Mouse (Mus musculus): Measurements from ENCODE around the gene Nvl. TPM values are rescaled to one million over a fixed set of nuclear protein-coding genes. Genes with fewer than 3 reads are reported as not detected.

The Nvl gene
- polyA plus RNA-seq, 1 experiment = 8.6 TPM

DNA sequence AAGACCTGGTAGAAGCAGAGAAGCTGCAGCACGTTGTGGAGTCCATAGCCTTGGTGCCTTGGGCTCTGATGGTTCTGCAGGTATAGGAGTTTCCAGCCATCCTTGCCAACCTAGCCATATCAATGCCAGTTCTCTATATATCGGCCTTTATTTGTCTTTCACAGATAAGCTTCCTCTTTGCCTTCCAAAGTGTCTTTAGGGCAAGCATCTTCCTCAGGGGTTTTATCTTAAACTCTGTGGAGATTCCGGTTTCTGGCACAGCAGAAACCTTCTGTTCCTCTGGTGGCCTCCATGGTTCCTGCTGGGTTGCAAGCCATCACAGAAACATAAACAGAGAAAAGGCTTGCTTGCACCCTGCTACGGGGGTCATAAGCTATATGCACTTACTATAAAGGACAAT lies 91.1 kb downstream of the Nvl start:
- Histone ChIP-seq H3K4me1 (ENCODE audit: control insufficient read depth, insufficient read depth, insufficient read length) (no peaks in the 10 kb centered on the region), H3K36me3 (ENCODE audit: control insufficient read depth, insufficient read depth, low read length) (no peaks in the 10 kb centered on the region), H3K4me3 (ENCODE audit: extremely low read depth, insufficient read depth, insufficient read length) (no peak overlapping the region), H3K27ac (ENCODE audit: insufficient read depth, low read length) (no peak overlapping the region), H3K27me3 (ENCODE audit: control insufficient read depth, insufficient read depth, low read length) (no peaks in the 10 kb centered on the region)
- DNase-seq (ENCODE audit: low read depth in 1 of 2, low spot score in 2 of 2) = no peak
- WGBS = 82% methylated on average over 4 of the region's 4 CpGs
- TF ChIP-seq CTCF (IDR thresholded peaks at IDR 0.05; ENCODE audit: extremely low read depth, insufficient read depth, insufficient read length, insufficient replicate concordance) = no peak
- no peak for TF ChIP-seq POLR2A (IDR thresholded peaks at IDR 0.05; ENCODE audit: low read depth, low read length)

DNA sequence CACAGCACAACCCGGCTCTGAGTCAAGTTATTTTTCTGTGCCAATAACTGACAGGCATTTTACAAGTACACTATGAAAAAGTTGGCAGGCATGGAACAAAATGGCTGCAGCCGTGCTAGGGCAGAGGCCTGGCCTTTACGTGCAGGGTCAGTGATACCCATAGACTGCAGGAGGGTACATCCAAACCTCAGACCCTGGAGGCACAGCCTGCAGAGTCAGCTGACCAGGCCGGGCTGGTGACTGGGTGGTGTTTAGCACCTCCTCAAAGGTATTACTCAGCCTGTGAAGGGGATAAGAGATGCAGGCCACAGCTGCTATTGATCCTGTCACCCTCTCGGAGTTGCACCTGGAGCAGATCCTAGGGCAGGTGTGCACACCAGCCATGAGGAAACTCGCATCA lies 93.1 kb downstream of the Nvl start, which contains the start of gene 9130409I23Rik:
Gene 9130409I23Rik (plus strand): TSS at position 301 of the 400 bp plus-strand sequence.
- no peak for DNase-seq (ENCODE audit: low read depth in 1 of 2, low spot score in 2 of 2)
- H3K4me3 ChIP-seq (ENCODE audit: extremely low read depth, insufficient read depth, insufficient read length) = no peak within 1 kb of the TSS
- WGBS = 89% methylated on average over 6 of the region's 6 CpGs
- H3K36me3 ChIP-seq (ENCODE audit: control insufficient read depth, insufficient read depth, low read length) = no peaks in the 10 kb centered on the region
- TF ChIP-seq POLR2A (IDR thresholded peaks at IDR 0.05; ENCODE audit: low read depth, low read length) (no peak), CTCF (IDR thresholded peaks at IDR 0.05; ENCODE audit: extremely low read depth, insufficient read depth, insufficient read length, insufficient replicate concordance) (no peak)
- H3K27me3 ChIP-seq (ENCODE audit: control insufficient read depth, insufficient read depth, low read length) = no peaks in the 10 kb centered on the region
- H3K4me1 ChIP-seq (ENCODE audit: control insufficient read depth, insufficient read depth, insufficient read length) = no peaks in the 10 kb centered on the region
- H3K27ac ChIP-seq (ENCODE audit: insufficient read depth, low read length) = no peak within 1 kb of the TSS

DNA sequence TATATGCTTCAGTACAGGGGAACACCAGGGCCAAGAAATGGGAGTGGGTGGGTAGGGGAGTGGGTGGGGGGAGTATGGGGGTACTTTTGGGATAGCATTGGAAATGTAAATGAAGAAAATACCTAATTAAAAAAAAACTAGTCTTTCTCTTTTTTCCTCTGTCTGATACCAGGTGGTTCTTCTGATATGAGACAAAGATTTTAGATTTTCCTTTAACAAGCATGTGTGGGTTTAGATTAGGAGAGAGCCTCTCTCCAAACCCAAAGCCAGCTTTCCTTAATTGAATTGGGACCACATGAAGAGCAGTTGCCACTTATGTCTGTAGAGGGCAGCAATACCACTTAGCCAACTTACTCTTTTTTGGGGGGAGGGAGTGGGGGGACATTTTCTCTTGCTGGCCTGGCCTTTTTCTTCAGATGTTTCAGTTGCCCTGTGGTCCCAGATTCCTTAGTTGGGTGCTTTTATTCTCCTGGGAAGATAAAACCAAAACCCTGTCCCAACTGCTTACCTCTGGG lies 94.6 kb downstream of the Nvl start:
- no peak overlapping the region for H3K27ac ChIP-seq (ENCODE audit: insufficient read depth, low read length)
- no peaks in the 10 kb centered on the region for H3K27me3 ChIP-seq (ENCODE audit: control insufficient read depth, insufficient read depth, low read length)
- no peak overlapping the region for H3K4me3 ChIP-seq (ENCODE audit: extremely low read depth, insufficient read depth, insufficient read length)
- TF ChIP-seq POLR2A (IDR thresholded peaks at IDR 0.05; ENCODE audit: low read depth, low read length) (no peak), CTCF (IDR thresholded peaks at IDR 0.05; ENCODE audit: extremely low read depth, insufficient read depth, insufficient read length, insufficient replicate concordance) (no peak)
- no peaks in the 10 kb centered on the region for H3K4me1 ChIP-seq (ENCODE audit: control insufficient read depth, insufficient read depth, insufficient read length)
- DNase-seq (ENCODE audit: low read depth in 1 of 2, low spot score in 2 of 2) = no peak
- H3K36me3 ChIP-seq (ENCODE audit: control insufficient read depth, insufficient read depth, low read length) = no peaks in the 10 kb centered on the region

DNA sequence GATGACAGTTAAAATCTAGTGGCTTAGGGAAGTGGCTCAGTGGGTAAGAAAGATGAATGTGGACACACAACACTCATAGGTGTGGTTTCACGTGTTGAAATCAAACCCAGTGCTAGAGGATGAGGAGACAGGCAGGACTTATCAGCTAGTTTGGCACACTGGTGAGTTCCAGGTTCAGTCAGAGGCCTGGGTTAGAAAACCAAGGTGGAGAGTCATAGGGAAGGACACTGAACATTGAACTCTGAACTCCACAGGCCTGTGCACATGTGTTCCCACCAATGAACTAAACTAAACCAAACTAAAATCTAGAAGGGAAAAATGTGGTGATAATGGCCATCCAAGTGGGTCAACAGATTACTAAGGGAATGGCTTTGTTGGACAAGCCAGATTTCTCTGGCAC lies 96.5 kb downstream of the Nvl start:
- DNase-seq (ENCODE audit: low read depth in 1 of 2, low spot score in 2 of 2) = no peak
- Histone ChIP-seq H3K27ac (ENCODE audit: insufficient read depth, low read length) (no peak overlapping the region), H3K4me3 (ENCODE audit: extremely low read depth, insufficient read depth, insufficient read length) (no peak overlapping the region), H3K36me3 (ENCODE audit: control insufficient read depth, insufficient read depth, low read length) (no peaks in the 10 kb centered on the region), H3K4me1 (ENCODE audit: control insufficient read depth, insufficient read depth, insufficient read length) (no peaks in the 10 kb centered on the region), H3K27me3 (ENCODE audit: control insufficient read depth, insufficient read depth, low read length) (no peaks in the 10 kb centered on the region)
- 31% methylated on average over 1 of the region's 1 CpGs for WGBS
- TF ChIP-seq CTCF (IDR thresholded peaks at IDR 0.05; ENCODE audit: extremely low read depth, insufficient read depth, insufficient read length, insufficient replicate concordance) (no peak), POLR2A (IDR thresholded peaks at IDR 0.05; ENCODE audit: low read depth, low read length) (no peak)

DNA sequence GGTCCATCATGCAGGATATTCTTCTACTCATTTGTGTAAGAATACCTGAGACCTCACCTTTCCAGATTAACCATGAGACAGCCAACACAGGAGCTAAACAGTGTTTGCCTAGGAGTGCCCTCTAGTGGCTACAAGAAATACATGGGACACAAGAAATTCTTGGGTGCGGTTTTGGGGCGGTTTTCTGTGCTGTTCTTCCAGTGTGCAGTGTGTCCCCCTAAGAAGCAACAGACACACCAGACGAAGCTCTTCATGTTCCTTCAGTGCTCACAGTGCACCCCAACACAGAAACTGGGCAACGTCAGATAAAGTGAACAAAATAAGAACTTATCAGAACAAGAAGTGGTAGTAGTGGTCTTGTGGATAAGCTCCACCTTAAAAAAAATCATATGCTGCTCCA lies 104.4 kb downstream of the Nvl start:
- no peak overlapping the region for H3K4me3 ChIP-seq (ENCODE audit: extremely low read depth, insufficient read depth, insufficient read length)
- WGBS = 5% methylated on average over 4 of the region's 4 CpGs
- no peak for TF ChIP-seq POLR2A (IDR thresholded peaks at IDR 0.05; ENCODE audit: low read depth, low read length)
- peak; percentile 52; the same call in 1 of the 2 replicates for TF ChIP-seq CTCF (IDR thresholded peaks at IDR 0.05; ENCODE audit: extremely low read depth, insufficient read depth, insufficient read length, insufficient replicate concordance)

DNA sequence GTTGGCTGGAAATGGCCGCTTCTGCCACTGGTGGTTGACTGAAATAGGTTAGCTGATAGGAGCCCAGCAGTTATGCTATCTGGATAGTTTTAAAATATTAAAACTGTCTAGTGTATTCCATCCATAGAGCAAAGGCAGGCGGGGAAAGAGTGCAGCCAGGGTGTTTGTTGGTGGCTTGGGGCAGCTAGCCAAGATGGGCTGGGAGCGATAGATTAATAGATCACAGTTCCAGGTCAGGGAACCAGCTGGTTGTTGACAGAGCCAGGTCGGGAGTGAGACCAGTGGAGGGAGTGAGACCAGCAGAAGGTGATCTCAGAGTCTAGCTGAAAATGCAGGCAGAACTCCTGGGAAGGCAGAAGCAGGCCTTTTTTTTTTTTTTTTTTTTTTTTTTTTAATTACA lies 106.4 kb downstream of the Nvl start:
- no peak overlapping the region for H3K27ac ChIP-seq (ENCODE audit: insufficient read depth, low read length)
- WGBS = 67% methylated on average over 4 of the region's 4 CpGs
- no peaks in the 10 kb centered on the region for H3K36me3 ChIP-seq (ENCODE audit: control insufficient read depth, insufficient read depth, low read length)
- TF ChIP-seq CTCF (IDR thresholded peaks at IDR 0.05; ENCODE audit: extremely low read depth, insufficient read depth, insufficient read length, insufficient replicate concordance) = no peak
- no peak for TF ChIP-seq POLR2A (IDR thresholded peaks at IDR 0.05; ENCODE audit: low read depth, low read length)
- H3K4me3 ChIP-seq (ENCODE audit: extremely low read depth, insufficient read depth, insufficient read length) = no peak overlapping the region
- no peaks in the 10 kb centered on the region for H3K4me1 ChIP-seq (ENCODE audit: control insufficient read depth, insufficient read depth, insufficient read length)
- no peak for DNase-seq (ENCODE audit: low read depth in 1 of 2, low spot score in 2 of 2)
- H3K27me3 ChIP-seq (ENCODE audit: control insufficient read depth, insufficient read depth, low read length) = no peaks in the 10 kb centered on the region

More for the DNA sequence above, 104.4 kb downstream of the Nvl start:
- no peaks in the 10 kb centered on the region for H3K27me3 ChIP-seq (ENCODE audit: control insufficient read depth, insufficient read depth, low read length)
- no peaks in the 10 kb centered on the region for H3K4me1 ChIP-seq (ENCODE audit: control insufficient read depth, insufficient read depth, insufficient read length)
- DNase-seq (ENCODE audit: low read depth in 1 of 2, low spot score in 2 of 2) = peak; percentile 17 to 41
- H3K36me3 ChIP-seq (ENCODE audit: control insufficient read depth, insufficient read depth, low read length) = no peaks in the 10 kb centered on the region
- no peak overlapping the region for H3K27ac ChIP-seq (ENCODE audit: insufficient read depth, low read length)

Other genes starting within 250 kb of the Nvl start
- 41.7 and 53.9 TPM in 2 replicates for gene Pycr2, start 239.9 kb downstream of the Nvl start, polyA plus RNA-seq (2012; rRNA removed)
- gene Lefty1, start 209.2 kb downstream of the Nvl start, polyA plus RNA-seq (2012; rRNA removed) = 10.9 and 16.8 TPM in 2 replicates
- gene Tmem63a, start 201.9 kb downstream of the Nvl start, polyA plus RNA-seq (2012; rRNA removed) = 38.6 and 42.5 TPM in 2 replicates
- gene Ephx1, start 123.3 kb downstream of the Nvl start, polyA plus RNA-seq (2012; rRNA removed) = 50.5 and 52.2 TPM in 2 replicates
- 0.04 TPM in 1 of 2 replicates, not detected in the other for gene 9130409I23Rik, start 93.0 kb downstream of the Nvl start, polyA plus RNA-seq (2012; rRNA removed)
- gene Cnih4, start 489 bp upstream of the Nvl start, polyA plus RNA-seq (2012; rRNA removed) = 4.7 and 6.0 TPM in 2 replicates
- gene Wdr26, start 67.8 kb upstream of the Nvl start, polyA plus RNA-seq (2012; rRNA removed) = 36.3 and 37.2 TPM in 2 replicates
- gene Cnih3, start 208.4 kb upstream of the Nvl start, polyA plus RNA-seq (2012; rRNA removed) = 0.04 TPM in 1 of 2 replicates, not detected in the other

All from spleen, adult 2 months (tissue).